Mouse (Mus musculus): ENCODE measurements around the gene Asb6. TPM values are rescaled to one million over a fixed set of nuclear protein-coding genes. Genes with fewer than 3 reads are reported as not detected.

Gene Asb6
- polyA plus RNA-seq, 1 experiment, result 16.3 TPM

DNA sequence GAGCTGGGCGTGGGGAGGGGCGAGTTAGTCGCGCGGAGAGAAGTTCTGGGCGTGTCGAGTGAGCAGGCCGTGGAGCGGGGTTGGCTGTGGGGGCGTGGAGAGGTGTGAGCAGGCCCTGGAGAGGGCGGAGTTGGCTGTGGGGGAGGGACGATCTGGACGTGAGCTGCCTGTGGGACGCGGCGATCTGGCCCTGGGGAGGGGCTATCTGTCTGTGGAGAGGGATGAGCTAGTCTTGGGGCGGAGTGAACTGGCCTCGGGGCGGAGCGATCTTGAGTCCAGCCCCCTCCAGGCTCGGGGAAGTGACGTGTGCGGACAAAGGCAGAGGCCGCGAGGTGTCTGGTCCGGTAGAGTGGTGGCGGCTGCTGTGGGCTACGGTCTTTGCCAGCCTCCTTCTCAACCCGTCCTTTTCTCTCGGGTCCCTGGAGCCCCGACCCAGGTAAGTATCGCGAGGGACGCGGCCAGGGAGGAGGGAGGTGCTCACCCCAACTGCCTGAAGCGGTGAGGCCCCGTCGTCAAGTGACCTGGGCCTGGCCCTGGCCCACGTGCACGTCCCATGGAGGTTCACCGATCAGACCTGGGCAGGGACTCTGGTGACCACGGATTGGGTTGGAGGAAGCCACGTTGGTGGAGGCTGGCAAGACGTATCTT, 22.4 kb downstream of the Asb6 start, which contains the start of gene Ntmt1:
TSS of gene Ntmt1 (plus strand) at position 179 of the 648 bp plus-strand sequence.
- H3K4me1 ChIP-seq (ENCODE audit: control insufficient read depth), result peaks cover 38% of the 10 kb centered on the region

DNA sequence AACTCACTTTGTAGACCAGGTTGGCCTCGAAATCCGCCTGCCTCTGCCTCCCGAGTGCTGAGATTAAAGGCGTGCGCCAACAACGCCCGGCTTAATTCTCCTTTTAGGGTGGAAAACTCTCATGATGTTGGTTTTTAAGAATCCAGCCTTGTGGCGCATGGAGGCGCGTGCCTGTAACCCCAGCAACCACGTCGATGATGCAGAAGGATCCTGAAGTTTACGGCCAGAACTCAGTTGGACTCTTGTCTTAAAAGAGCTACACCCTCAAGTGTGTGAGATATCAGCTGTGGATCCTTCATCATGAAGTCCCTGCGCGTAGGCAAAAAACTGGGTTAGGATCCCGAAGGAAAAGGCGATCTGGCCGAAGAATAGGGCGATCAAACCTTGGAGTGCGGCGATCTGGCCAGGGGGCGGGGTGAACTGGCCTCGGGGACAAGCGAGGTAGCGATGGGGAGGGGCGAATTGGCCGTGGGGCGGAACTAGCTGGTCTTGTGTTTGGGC, 22.9 kb downstream of the Asb6 start:
- H3K27me3 ChIP-seq (ENCODE audit: control insufficient read depth), result peaks cover 46% of the 10 kb centered on the region
- H3K4me3 ChIP-seq (replicated peaks), result peak overlapping the region; percentile 83
- peaks cover 13% of the 10 kb centered on the region for H3K36me3 ChIP-seq (ENCODE audit: control insufficient read depth)
- H3K4me1 ChIP-seq (ENCODE audit: control insufficient read depth), result peaks cover 38% of the 10 kb centered on the region
- no peaks in the 10 kb centered on the region for H3K9me3 ChIP-seq (ENCODE audit: control insufficient read depth, low read length)
- no peak for TF ChIP-seq TAL1 (IDR thresholded peaks at IDR 0.05; ENCODE audit: low read length)

More for the DNA sequence above, 22.4 kb downstream of the Asb6 start, which contains the start of gene Ntmt1:
- Histone ChIP-seq H3K27me3 (ENCODE audit: control insufficient read depth) (peaks cover 40% of the 10 kb centered on the region), H3K4me3 (replicated peaks) (peak within 1 kb of the TSS; percentile 83), H3K9me3 (ENCODE audit: control insufficient read depth, low read length) (no peaks in the 10 kb centered on the region), H3K36me3 (ENCODE audit: control insufficient read depth) (peaks cover 19% of the 10 kb centered on the region)
- TF ChIP-seq TAL1 (IDR thresholded peaks at IDR 0.05; ENCODE audit: low read length), result no peak
- TF ChIP-seq GATA1 (IDR thresholded peaks at IDR 0.05; ENCODE audit: low read length), result no peak

DNA sequence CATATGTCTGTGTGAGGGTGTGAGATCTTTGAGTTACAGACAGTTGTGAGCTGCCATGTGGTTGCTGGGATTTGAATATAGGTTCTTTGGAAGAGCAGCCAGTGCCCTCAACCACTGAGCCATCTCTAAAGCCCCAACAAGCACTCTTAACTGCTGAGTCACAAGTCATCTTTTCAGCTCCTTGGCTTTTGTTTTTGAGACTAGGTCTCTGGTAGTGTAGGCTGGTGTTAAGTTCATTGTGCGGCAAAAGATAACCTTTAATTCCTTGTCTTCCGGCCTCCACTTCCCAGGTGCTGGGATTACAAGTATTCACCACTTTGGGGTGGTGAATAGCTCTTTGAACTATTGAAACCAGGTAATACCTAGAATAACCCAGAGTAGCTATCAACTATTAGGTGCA, 24.1 kb downstream of the Asb6 start:
- TF ChIP-seq TAL1 (IDR thresholded peaks at IDR 0.05; ENCODE audit: low read length) (no peak), GATA1 (IDR thresholded peaks at IDR 0.05; ENCODE audit: low read length) (no peak)
- peaks cover 7% of the 10 kb centered on the region for H3K36me3 ChIP-seq (ENCODE audit: control insufficient read depth)
- no peak overlapping the region for H3K4me3 ChIP-seq (replicated peaks)
- H3K27me3 ChIP-seq (ENCODE audit: control insufficient read depth), result peaks cover 58% of the 10 kb centered on the region
- peaks cover 35% of the 10 kb centered on the region for H3K4me1 ChIP-seq (ENCODE audit: control insufficient read depth)
- H3K9me3 ChIP-seq (ENCODE audit: control insufficient read depth, low read length), result peaks cover 8% of the 10 kb centered on the region; the same call in 1 of the 2 replicates

DNA sequence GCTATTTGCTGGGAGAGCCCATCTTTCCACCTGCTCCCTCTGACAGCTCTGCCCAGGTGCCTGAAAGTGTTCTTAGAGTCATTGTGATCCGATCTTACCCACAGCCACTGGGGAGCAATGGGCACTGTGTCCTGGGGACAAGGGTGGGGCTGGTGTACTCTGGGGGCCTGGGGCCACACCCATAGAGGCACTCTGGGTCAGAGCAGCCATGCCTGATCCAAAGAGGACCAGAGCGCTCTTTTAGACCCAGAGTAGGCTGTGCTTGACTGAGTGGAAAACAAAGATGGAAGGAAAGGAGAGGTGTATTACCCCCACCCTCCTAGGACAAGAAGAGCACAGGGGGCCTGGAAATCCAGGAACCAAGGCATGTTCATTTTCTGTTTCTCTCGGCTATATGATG, 26.5 kb downstream of the Asb6 start, which contains the start of gene 1700001O22Rik:
TSS of gene 1700001O22Rik (minus strand) at position 58 of the 400 bp plus-strand sequence.
- H3K27me3 ChIP-seq (ENCODE audit: control insufficient read depth), result peaks cover 82% of the 10 kb centered on the region
- TF ChIP-seq TAL1 (IDR thresholded peaks at IDR 0.05; ENCODE audit: low read length), result no peak
- no peak for TF ChIP-seq GATA1 (IDR thresholded peaks at IDR 0.05; ENCODE audit: low read length)
- H3K9me3 ChIP-seq (ENCODE audit: control insufficient read depth, low read length), result peaks cover 9% of the 10 kb centered on the region; the same call in 1 of the 2 replicates

DNA sequence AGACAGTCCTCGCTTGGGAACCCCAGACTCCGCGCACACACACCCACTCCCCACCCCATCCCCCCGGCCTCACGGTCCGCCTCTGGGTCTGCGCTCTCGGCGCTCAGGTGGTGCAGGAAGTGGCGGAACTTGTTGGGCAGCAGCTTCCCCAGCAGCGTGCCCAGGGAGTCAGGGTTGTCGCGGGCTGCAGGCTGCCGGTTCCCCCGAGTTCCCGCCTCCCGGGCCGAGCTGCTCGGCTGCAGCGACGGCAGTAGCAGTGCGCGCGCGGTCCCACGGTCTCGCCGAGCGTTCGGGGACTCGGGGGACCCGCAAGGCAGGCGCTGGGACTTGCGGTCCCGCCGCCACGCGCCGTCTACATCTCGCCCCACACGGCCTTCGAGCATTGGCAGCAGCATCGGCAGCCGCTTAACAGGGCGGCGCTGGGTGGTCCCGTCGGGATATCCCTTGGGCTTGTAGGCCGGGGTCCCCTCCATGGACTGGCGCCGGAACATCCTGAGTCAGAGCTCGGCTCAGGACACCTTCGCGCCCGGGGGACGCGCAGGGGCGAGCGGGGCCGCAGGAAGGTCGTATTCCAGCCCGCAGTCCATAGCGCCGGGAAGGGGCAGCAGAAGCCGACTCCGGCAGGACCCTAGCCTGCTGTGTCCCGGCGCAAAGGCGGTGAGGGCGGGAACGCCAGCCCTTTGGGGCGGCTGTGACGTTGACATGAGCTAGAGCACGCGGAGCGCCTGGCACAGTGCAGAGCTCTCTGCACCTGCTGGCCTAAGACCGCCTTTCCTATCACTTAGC, 28.9 kb downstream of the Asb6 start:
- Histone ChIP-seq H3K27me3 (ENCODE audit: control insufficient read depth) (peaks cover 100% of the 10 kb centered on the region), H3K4me3 (replicated peaks) (no peak overlapping the region), H3K9me3 (ENCODE audit: control insufficient read depth, low read length) (peaks cover 9% of the 10 kb centered on the region; the same call in 1 of the 2 replicates)

More for the DNA sequence above, 26.5 kb downstream of the Asb6 start, which contains the start of gene 1700001O22Rik:
- H3K36me3 ChIP-seq (ENCODE audit: control insufficient read depth), result no peaks in the 10 kb centered on the region
- no peak within 1 kb of the TSS for H3K4me3 ChIP-seq (replicated peaks)
- peaks cover 21% of the 10 kb centered on the region for H3K4me1 ChIP-seq (ENCODE audit: control insufficient read depth)

DNA sequence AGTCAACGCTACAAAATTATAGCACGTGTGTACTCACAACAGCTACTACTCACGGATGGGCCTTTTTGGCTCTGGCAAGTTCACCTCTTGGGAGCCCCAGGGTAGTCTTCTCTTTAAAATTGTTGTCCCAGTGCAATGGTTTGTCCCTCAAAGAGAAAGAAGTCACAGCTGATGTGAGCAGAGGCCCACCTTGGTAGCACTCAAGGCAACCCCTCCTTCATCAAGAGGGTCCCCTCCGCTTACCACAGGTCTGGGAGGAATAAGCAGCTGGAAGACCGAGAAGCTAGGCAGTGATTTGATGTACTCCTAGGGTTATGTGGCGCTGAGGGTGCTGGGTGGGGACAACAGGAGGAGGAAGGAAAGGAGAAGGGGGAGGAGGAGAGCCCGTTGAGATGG, 29.5 kb downstream of the Asb6 start:
- no peak overlapping the region for H3K4me3 ChIP-seq (replicated peaks)
- peaks cover 100% of the 10 kb centered on the region for H3K27me3 ChIP-seq (ENCODE audit: control insufficient read depth)
- no peak for TF ChIP-seq GATA1 (IDR thresholded peaks at IDR 0.05; ENCODE audit: low read length)
- TF ChIP-seq TAL1 (IDR thresholded peaks at IDR 0.05; ENCODE audit: low read length), result no peak
- peaks cover 9% of the 10 kb centered on the region; the same call in 1 of the 2 replicates for H3K9me3 ChIP-seq (ENCODE audit: control insufficient read depth, low read length)
- no peaks in the 10 kb centered on the region for H3K36me3 ChIP-seq (ENCODE audit: control insufficient read depth)
- H3K4me1 ChIP-seq (ENCODE audit: control insufficient read depth), result peaks cover 9% of the 10 kb centered on the region

More for the DNA sequence above, 28.9 kb downstream of the Asb6 start:
- no peak for TF ChIP-seq GATA1 (IDR thresholded peaks at IDR 0.05; ENCODE audit: low read length)
- no peak for TF ChIP-seq TAL1 (IDR thresholded peaks at IDR 0.05; ENCODE audit: low read length)
- Histone ChIP-seq H3K4me1 (ENCODE audit: control insufficient read depth) (peaks cover 7% of the 10 kb centered on the region), H3K36me3 (ENCODE audit: control insufficient read depth) (no peaks in the 10 kb centered on the region)

DNA sequence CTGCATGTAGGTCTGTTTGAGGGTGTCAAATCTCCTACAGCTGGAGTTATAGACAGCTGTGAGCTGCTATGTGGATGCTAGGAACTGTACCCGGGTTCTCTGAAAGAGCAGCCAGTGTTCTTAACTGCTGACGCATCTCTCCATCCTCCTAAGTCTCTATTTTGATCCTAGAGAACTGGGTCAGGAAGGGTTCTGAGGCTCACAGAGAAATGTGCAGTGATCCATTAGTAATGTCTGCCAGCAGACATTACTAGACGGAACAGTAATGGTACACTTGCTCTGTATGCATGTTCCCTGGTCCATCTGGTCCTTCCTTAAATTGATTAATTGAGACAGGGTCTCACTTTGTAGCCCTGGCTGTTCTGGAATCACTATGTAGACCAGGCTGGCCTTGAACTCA, 30.7 kb downstream of the Asb6 start:
- Histone ChIP-seq H3K4me3 (replicated peaks) (no peak overlapping the region), H3K4me1 (ENCODE audit: control insufficient read depth) (peaks cover 18% of the 10 kb centered on the region), H3K9me3 (ENCODE audit: control insufficient read depth, low read length) (peaks cover 9% of the 10 kb centered on the region; the same call in 1 of the 2 replicates), H3K27me3 (ENCODE audit: control insufficient read depth) (peaks cover 93% of the 10 kb centered on the region), H3K36me3 (ENCODE audit: control insufficient read depth) (no peaks in the 10 kb centered on the region)
- TF ChIP-seq GATA1 (IDR thresholded peaks at IDR 0.05; ENCODE audit: low read length), result no peak
- TF ChIP-seq TAL1 (IDR thresholded peaks at IDR 0.05; ENCODE audit: low read length), result no peak

DNA sequence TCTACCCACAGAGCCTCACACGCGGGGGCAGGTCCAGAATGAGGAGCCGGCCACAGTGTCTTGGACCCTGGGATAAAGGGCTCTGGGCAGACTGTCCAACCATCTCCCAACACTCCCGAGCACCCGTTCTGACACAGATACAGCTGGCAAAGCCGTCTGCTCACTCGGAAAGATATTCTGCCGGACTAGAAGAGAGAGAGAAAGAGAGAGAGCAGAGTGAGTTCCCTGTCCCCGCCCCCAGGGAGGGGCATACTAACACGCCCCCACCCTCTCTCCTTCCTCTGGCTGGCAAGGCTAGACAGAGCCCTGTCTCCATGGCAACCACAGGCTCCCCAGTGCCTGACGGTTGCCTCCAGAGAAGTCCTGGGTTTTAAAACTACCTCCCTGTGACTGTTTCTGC, 33.8 kb downstream of the Asb6 start:
- H3K27me3 ChIP-seq (ENCODE audit: control insufficient read depth), result peaks cover 68% of the 10 kb centered on the region
- peaks cover 22% of the 10 kb centered on the region for H3K4me1 ChIP-seq (ENCODE audit: control insufficient read depth)
- no peak overlapping the region for H3K4me3 ChIP-seq (replicated peaks)

DNA sequence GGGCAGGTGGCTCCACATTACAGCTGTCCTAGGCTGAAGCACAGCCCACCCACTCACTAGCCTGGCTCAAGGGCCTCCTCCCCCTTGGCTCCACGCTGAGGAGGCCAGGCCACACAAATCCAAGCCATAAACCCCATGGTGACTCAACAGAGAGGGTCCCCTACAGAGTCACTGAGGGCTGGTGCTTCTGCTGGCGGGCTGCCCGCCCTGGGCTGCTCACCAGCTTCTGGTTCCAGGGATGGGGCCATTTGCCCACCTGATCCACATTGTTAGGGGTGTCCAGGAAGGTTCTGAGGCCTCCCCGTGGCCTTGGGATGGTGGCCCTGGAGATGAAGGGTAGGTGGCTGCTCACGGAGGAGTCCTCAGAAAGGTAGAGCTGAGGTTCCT, 34.3 kb downstream of the Asb6 start:
- Histone ChIP-seq H3K36me3 (ENCODE audit: control insufficient read depth) (no peaks in the 10 kb centered on the region), H3K4me1 (ENCODE audit: control insufficient read depth) (peaks cover 22% of the 10 kb centered on the region), H3K9me3 (ENCODE audit: control insufficient read depth, low read length) (0 out of 2 replicates have a peak, but pooled peaks cover under 1% of the 10 kb centered on the region), H3K27me3 (ENCODE audit: control insufficient read depth) (peaks cover 63% of the 10 kb centered on the region), H3K4me3 (replicated peaks) (no peak overlapping the region)
- TF ChIP-seq TAL1 (IDR thresholded peaks at IDR 0.05; ENCODE audit: low read length) (no peak), GATA1 (IDR thresholded peaks at IDR 0.05; ENCODE audit: low read length) (no peak)

More for the DNA sequence above, 33.8 kb downstream of the Asb6 start:
- TF ChIP-seq TAL1 (IDR thresholded peaks at IDR 0.05; ENCODE audit: low read length) (no peak), GATA1 (IDR thresholded peaks at IDR 0.05; ENCODE audit: low read length) (no peak)
- H3K36me3 ChIP-seq (ENCODE audit: control insufficient read depth), result no peaks in the 10 kb centered on the region
- peaks cover 6% of the 10 kb centered on the region; the same call in 1 of the 2 replicates for H3K9me3 ChIP-seq (ENCODE audit: control insufficient read depth, low read length)

Data from erythroblast, embryonic 14.5 days (primary cell).